Mouse (Mus musculus) T-cell, adult 2 months (primary cell): Measurements from ENCODE around the gene Lrp1.

Experiments
- DNase-seq: peaks from one replicate; pipeline ENCODE4 v3.0.0; 2022; ENCODE audit warnings: low spot score

The Lrp1 gene

DNA sequence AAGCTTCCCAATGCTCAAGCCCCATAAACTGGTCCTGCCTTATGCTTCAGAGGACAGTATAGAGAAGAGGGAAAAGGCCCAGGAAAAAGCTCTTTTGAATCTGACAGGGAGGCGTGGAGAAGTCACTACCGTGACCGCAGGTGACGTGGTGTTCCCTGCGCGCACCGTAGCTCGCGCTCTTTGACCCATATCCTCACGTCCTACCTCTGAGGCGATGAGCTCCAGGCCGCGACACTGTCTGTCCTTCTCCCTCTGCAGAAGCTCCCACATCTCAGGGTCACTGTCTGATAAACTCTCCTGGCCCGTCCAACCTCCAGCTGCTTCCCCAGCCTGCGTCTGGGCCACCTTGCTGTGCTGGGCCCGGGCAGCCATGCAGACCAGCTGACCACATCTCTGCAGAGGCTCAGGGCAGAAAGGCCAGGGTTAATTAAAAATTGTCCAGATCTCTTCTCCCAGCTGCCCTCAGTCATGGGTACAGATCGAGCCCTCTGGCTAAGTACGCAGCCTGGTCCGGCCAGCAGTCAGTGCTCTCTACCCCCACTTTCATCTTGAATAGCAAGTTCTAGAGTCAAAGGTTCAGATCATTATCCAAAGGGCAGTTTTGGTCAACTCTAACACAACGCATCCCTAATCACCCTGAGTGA lies 100.1 kb downstream of the Lrp1 start:
- no peak for DNase-seq

DNA sequence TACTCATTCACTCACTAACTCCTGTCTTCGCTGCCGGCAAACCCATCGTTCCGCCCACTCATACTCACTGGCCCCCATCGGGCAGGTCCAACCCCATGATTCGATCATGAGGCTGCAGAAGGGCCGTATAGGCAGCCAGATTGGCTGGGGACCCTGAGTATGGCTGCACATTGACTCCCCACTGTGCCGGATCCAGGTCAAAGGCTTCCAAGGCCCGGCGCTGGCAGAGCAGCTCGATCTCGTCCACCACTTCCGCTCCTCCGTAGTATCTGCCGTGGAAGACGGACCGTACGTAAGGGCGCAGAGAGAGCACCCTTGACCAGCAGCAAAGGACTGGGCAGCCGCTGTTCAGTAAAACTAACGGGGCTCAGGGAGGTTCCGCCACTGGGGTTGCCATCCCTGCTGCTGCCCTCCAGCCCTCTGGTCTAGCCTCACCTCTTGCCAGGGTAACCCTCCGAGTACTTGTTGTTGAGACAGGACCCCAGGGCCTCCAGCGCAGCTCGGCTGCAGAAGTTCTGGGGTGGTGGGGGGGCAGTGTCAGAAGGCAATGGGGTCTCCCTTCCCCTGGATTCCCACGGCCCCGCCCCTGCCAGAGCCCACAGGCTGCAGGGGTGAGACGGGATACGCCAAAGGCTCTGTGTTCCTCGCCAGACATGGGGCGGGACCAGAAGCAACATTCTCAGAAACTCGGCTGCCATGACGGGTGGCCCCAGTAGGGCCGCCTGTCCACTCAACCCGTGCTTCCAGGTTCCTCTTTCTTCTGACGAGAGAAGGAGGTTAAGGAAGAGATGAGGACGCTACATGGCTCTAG lies 100.8 kb downstream of the Lrp1 start:
- DNase-seq = no peak

DNA sequence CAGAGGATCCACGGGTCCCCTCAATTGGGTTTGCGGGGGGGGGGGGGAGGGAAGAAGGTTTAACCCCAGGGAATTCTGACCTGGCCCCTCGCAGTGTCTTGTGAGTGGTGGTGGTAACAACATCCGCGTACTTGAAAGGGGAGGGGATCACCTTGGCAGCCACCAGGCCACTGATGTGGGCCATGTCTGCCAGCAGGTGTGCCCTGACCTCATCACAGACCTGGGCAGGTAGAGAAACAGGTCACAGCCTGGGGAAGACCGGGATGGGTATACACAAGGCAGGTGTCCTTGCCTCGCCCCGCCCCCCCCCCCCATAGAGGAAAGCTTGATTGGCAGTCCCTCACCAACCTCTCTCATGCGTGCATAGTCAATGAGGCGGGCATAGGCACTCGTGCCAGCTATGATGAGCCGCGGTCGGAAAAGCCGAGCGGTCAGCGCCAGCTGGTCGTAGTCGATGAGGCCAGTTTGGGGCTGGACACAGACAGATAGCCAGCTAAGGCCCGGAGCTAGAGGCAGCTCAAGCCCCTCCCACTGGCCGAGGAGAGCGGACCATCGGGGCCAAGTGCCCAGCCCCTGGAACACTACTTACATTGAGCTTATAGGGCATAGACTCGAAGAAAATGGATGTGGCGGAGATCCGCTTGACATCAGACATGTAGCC lies 101.8 kb downstream of the Lrp1 start:
- DNase-seq = no peak

DNA sequence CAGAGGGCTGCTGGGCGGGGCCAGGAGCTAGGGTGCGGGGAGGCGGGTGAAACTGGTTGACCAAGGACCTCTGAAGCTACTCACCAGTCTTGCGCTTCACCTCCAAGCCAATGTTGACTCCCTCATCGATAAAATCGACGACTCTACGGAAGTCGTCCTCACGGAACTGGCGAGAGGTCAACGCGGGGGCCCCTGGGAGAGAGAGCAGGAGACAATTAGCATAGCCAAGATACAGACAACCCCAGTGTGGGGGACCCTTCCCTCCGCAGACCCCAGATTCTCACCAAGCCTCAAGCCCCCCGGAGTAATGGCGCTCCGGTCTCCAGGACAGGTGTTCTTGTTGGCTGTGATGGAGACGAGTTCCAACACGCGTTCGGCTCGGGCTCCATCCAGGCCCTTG lies 103.0 kb downstream of the Lrp1 start:
- no peak for DNase-seq

DNA sequence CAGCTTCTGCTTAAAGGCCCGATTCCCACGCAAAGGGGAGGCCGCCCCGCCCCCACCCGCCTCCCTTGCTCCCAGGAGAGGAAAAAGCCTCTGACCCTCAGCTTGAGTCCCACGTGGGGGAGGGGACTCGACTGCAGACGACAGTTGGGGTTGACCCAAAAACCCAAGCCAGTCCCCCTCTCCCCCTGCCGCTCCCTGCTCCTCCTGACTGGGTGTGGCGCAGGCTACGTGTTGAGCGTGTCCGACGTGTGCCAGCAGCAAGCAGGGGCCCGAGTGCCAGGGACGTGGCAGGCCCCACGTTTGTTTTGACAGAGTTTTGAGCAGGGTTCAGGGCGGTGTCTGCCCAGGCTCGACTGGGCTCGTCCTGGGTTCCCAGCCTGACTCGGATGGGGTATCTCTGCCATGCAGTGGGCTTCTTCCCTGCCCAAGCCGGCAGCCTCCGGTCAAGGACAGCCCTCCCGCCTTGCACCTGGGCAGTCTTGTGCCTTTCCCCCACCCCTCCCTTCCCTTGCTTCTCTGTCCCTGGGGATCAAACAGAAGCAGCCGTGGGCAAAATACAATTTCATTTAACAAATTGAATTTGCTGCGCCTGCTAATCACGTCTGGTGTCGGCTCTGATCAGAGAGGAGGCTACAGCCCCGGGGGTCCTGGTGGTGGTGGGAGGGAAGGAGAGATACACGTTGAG lies 104.2 kb downstream of the Lrp1 start:
- DNase-seq = no peak

DNA sequence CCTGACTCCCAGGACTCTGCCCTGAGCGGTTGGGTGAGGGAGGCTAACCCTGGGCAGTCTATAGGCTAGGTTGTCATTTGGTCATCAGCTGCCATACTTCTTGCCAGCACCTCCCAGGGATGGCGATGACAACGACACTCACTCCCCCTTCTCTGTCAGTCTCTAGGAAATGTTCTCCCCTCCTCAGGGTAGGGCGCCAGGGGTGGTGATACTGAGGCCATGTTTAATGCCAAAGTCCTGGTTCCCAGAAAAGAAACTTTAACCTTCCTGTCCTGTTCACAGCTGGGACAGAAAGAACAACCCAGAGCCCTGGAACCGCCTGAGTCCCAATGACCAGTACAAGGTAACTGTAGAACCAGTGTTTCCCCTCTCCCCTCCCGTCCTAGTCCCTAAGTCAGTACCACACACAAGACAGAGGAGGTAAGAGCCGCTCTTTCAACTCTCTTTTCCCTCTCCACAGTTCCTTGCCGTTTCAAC lies 104.9 kb downstream of the Lrp1 start:
- DNase-seq = no peak

DNA sequence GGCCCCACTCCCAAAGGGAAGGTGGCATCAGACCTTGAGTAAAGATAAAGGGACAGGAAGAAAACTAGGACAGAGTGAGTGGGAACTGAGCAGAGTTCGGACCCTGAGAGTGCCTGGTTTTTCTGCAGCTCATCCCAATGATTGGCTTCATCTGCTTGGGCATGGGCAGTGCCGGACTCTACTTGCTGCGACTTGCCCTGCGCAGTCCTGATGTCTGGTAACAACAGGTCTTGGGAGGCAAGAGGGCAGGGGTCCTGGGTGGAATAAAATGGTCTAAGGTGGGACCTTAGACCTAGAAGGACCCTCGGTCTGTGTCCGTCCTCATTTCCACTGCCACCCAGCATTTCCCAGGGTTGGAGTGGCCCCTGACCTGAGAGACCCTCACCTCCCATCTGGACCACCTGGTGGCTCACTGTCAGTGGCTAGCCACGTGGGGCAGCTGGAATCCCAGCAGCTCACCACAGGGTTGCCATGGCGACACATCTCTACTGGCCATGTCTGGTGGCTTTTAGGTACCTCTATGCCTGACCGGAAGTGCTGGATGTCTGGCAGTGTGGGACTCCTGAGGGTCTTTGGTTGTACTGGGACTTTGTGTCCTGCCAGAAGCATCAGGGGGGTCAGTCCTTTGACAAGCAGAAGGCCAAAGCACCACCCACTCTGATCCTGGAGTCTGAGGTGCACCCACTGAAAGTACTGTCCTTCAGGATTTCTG lies 105.5 kb downstream of the Lrp1 start:
- no peak for DNase-seq

DNA sequence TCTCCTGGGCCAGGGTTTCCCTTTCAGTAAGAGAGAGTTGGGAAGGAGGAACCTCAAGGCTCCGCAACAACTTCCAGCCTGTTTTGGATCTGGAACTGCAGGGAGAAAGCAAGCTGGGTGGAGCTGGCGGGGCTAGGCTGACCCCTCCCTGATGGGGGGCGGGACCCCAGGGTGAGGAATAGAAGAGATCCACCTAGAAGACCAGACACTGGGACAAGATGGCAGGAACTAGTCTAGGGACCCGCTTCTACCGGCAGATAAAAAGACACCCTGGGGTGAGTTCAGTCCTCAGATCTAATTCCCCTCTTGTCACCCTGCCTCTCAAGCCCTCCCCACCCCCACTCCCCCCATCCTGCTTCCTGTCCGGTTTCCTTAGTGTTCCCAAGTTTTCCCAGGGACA lies 106.2 kb downstream of the Lrp1 start, which contains the start of gene Ndufa4l2:
Gene Ndufa4l2 (plus strand): TSS at position 204 of the 400 bp plus-strand sequence.
- DNase-seq = no peak

DNA sequence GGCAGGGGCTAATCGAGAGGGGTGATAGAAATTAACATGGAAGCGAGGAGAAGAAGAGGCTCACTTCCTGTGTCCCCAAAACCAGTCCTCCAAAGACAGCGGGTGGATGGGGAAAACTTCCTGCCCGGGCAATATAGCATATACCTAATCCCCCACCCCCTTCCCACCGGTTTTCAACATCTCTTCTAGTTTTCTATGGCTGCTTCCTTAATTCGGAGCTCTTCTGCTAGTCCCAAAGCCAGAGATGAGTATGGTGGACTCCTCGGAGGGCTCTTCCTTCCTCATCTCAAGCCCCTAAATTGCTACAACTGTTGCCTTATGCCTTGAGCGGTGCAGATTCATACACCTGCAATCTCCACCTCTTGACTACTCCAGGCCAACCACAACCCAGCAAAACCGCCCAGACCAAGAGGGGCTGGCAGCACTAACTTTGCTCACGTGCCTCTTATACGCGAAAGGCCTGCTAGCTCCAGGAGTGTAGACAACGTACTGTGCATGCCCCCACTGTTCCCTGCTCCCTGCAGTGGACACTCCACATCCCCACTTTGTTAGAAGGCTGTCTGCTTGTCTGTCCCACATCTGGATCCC lies 106.7 kb downstream of the Lrp1 start:
- no peak for DNase-seq

DNA sequence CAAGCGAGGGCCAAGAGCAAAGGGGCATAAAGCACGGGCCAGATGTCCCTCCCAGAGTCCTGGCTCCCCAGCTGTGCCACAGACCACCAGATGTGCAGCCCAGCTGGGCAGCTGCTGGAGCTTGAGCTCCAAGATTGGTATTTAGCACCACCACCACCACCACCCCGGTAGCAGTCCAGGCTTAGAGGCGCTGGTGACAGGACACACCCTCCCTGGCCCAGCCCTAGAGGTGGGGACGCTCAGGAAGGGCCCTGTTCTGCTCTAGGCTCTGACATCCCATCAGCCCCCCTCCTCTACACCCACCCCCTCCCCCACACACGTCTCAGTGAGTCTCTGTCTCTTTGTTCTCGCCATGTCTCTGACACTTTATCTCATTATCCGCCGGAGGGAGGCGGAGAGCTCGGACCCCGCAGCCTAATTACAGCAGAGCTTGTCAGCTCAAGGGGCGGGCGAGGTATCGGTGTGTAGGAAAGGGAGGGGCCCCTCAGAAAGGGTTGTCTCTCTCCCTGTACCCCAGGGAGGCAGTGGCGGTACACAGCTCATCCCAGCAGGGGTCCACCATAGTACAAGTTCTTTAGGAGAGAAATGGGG lies 107.4 kb downstream of the Lrp1 start:
- DNase-seq = no peak

DNA sequence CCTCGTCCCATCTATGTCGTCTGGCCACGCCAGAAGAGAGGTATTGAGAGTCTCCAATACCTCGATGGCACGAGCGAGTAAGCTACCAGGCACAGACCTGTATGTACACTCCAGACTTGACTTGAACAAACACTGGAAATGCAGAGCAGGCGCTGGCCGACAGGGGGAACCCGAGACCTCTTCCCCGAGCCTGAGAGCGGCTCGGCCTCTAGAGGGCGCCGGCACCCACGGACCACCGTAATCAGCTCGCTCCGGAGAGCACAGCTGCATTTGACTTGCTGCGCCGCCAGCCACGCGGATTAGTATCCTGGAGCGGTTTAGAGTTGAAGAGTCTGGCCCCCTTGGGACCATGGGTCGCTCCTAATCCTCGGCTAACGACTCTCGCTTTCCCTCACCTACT lies 108.1 kb downstream of the Lrp1 start:
- peak; percentile 92 for DNase-seq

DNA sequence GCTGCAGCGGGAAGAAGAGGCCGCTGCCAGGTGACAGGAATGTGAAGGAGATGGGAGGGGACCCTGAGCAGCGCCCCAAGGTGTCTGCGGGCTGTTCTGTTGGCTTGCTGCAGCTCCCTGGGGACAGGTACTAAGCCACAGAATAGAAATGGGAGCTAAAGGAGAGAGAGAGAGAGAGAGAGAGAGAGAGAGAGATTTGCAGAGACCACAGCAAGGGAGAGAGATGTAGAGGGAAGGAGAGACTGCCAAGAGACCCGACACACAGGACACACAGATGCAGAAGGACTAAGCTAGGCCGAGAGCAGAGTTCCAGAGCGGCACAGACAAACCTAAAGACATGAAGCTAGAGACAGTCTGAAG lies 108.7 kb downstream of the Lrp1 start:
- DNase-seq = no peak

DNA sequence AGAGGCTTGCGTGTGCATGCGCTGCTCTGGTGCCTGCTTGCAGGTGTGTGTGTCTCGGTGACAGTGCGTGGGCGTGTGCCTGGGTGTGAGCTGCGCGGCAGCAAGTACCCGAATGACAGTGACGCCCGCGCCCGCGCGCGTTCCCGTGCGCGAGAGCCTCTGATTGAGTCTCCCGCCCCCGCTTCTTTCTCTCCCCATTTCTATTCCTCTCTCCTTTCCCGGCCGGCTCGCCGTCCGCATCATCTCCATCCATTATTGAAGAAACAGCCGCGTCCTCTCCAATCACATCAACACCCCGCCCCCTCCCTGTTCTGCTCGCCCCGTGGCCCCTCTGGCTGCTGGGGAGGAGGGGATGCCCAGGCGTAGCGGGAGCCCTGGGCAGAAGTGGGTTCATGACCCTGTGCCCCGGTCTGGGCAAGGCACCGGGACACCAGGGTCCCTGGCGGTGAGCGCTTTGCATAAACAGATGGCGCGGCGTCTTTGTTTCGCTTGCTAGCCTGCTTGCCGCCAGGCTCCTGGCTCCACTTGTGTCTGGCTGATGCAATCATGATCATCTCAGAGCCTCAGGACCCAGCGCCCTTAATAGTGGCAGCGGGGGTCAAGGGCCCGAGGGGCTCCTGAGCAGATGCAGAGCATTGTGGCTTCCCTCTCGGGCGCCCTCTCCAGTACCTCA lies 109.2 kb downstream of the Lrp1 start:
- DNase-seq = peak; percentile 65

DNA sequence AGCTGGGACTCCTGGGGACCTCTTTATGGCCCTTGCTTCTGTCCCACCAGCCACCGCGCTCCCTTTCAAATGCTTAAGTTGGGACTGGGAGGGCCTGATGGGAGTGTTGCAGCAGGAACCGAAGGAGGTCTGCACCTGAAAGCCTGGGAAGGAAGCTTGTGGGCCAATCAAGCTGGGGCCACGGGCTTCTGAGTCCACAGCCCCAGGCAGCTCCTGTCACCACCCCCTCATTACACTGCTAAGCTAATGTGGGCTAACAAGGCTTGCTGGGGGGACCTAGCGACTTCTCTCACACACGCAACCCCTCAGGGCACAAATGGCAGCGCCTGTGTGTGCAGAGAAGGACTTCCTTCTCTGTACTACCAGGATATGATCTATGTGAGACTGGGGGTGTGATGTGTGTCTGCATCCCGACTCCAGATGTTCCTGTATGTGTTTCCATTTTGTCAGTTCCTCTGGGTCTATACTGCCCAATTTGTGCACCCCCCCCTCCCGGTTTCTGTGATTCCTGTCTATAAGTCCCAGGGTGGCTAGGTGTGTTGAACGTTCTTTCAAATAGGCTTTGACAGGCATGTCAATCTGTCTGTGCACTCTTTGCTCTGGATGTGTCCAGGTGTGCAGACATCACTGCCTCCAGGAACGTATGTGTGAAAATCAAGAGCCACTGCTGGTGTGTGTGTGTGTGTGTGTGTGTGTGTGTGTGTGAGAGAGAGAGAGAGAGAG lies 109.9 kb downstream of the Lrp1 start:
- DNase-seq = no peak

DNA sequence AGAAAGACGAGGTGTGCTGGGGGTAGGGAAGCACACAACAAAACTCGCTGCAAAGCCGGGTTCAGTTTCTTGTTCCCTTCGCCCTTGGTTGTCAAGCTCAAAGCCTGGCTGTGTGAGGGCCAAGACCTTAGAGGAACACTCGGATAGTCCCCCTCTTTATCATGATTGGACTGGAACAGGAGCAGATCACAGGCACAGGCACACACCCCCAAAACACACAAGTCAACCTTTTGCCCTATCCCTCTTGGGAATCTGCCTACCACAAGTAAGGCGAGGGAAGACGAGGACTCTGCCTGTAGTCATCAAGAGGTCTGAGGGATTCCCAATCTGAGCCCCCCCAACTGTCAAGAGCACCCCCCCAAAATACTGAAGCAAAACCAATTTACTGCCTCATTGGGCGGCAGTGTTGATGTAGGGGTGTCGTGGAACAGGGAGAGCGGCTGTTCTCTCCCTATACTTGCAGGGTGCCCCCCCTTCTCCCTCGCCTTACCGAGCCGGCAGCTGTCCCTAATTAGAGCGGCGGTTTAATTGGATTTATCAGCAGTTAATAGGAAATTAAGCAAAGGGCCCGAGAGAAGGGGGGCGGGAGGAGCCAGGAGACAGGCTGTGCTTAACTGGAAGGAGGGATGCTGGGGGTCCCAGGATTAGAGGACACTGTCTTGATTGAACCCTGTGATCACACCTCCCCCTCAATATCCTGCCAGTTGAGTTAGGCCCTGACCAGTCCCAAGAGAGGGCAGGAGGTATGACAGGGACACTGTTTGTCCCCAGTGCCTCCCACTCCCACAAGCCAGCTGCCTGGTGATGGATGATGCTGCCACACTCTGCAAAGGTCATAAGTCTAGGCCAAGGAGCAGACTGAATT lies 110.9 kb downstream of the Lrp1 start:
- DNase-seq = no peak

DNA sequence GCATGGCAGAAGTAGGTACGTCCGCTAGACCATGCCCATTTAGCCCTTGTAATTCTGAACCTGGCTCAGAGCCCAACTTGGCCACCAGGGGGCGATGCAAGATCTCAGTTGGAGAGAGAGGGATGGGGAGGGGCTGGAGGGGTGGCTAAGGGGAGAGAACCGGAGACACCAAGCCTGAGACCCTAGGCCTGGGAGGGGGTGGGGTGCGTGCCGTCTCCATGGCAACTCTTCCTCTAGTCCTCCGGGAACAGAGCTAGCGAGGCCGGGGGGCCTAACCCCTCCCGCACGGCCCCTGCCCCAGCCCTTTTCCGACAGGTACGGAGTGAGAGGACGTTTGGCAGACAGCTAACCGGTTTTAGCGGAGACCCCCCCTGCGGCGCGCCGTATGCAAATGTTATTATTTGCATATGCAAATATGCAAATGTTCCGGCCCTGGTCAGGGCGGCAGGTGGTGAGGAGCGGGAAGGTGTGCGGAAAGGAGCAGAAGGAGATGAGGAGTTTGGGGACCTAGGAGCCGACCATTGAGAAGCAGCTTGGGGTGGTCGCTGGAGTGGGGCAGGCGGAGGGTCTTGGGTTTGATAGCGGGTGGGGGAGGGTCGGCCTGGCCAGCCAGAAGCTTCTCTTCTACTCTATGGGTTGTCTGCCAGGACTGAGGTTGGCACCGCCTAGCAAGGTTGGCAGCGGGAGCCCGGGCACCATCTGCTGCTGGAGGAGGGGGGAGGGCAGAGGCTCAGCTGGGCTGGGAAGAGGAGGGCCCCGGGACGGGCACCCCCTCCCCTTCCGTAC lies 111.7 kb downstream of the Lrp1 start:
- DNase-seq = peak; percentile 80

DNA sequence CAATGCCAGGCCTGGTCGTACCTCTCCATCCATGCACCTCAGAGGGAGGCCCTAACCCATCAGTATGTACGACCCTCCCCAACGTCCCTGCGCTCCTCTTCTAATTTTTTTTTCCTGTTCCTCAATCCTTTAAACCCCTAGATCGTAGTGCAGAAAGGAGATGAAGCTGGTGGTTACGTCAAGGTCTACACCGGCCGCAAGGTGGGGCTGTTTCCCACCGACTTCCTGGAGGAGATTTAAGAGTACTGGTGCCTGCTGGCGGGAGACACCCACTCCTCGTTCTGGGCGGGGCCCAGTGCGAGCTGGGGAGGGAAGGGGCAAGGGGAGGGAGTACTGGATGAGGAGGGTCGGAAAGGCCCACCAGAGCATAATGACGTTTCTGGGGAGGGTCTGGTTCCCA lies 112.7 kb downstream of the Lrp1 start:
- peak; percentile 80 for DNase-seq
